Mouse (Mus musculus) megakaryocyte, embryonic 14.5 days (primary cell): Measurements from ENCODE around the gene 1700067P10Rik.

ENCODE experiments used
- FLI1 ChIP-seq: IDR thresholded peaks from 2 replicates; pipeline ENCODE4 v1.6.1; 2012; ENCODE audit warnings: low read length, inconsistent platforms, mixed read lengths
- GATA1 ChIP-seq: IDR thresholded peaks from 3 replicates; pipeline ENCODE4 v1.6.1; 2012; ENCODE audit warnings: mixed read lengths, low read length, inconsistent platforms, borderline replicate concordance

GRCm38 (mm10) chr17:48089446-48089845 is 327 bp downstream of the 1700067P10Rik start:
- TF ChIP-seq GATA1 (no peak), FLI1 (no peak)
